Mouse (Mus musculus) CH12.LX (cell line): ENCODE data around the gene Slc39a3. TPM values are rescaled to one million over a fixed set of nuclear protein-coding genes. Genes with fewer than 3 reads are reported as not detected.

Source experiments
- DNase-seq: peaks from one replicate; pipeline ENCODE4 v3.0.0-alpha.2; 2013; ENCODE audit errors: extremely low read depth
- H3K27ac ChIP-seq: 2 replicates; pipeline ENCODE4 v1.5.1; 2012; ENCODE audit warnings: low read depth, mild to moderate bottlenecking, control low read depth, moderate library complexity; ENCODE audit not compliant: insufficient read depth
- H3K27me3 ChIP-seq: replicated peaks from 2 replicates; pipeline ENCODE3; 2012; ENCODE audit warnings: inconsistent platforms
- H3K36me3 ChIP-seq, 2 experiments: replicated peaks in 1 of 2; 2 replicates each; pipeline versions ENCODE3 to v1.6.1; 2012; ENCODE audit warnings: inconsistent platforms in 1 of 2, low read length in 1 of 2, mild to moderate bottlenecking in 1 of 2, mixed read lengths in 1 of 2, moderate library complexity in 1 of 2; ENCODE audit not compliant: control insufficient read depth in 1 of 2, insufficient read depth in 1 of 2
- H3K4me1 ChIP-seq, 2 experiments: 2 replicates each; pipeline ENCODE4 v1.6.1; 2012; ENCODE audit warnings: inconsistent platforms in 1 of 2, moderate library complexity in 1 of 2; ENCODE audit not compliant: insufficient read depth in 2 of 2, control insufficient read depth in 1 of 2
- H3K4me2 ChIP-seq: 2 replicates; pipeline ENCODE4 v1.6.1; 2012; ENCODE audit warnings: low read depth, mild to moderate bottlenecking, control low read depth; ENCODE audit not compliant: poor library complexity, insufficient read depth, severe bottlenecking
- H3K4me3 ChIP-seq, 3 experiments: fragments of 150-350 bp in 1 of 3; sonication (generic) in 1 of 3; replicated peaks in 1 of 3; 2 replicates each; pipeline versions ENCODE3 to v1.5.1; 2011 to 2012; ENCODE audit warnings: low read depth in 2 of 3, low read length in 2 of 3, mild to moderate bottlenecking in 2 of 3, moderate library complexity in 2 of 3, control low read depth in 1 of 3, improper control_type of control experiment in 1 of 3, inconsistent platforms in 1 of 3, mixed read lengths in 1 of 3; ENCODE audit not compliant: poor library complexity in 1 of 3
- H3K79me2 ChIP-seq: replicated peaks from 2 replicates; pipeline ENCODE4 v1.6.1; 2012; ENCODE audit warnings: mild to moderate bottlenecking, moderate library complexity; ENCODE audit not compliant: control insufficient read depth, poor library complexity, insufficient read depth, severe bottlenecking; ENCODE audit errors: extremely low read depth
- H3K9ac ChIP-seq: 2 replicates; pipeline ENCODE4 v1.6.1; 2012; ENCODE audit warnings: low read depth, mild to moderate bottlenecking, control low read depth, moderate library complexity; ENCODE audit not compliant: insufficient read depth
- H3K9me3 ChIP-seq: replicated peaks from 2 replicates; pipeline ENCODE3; 2012; ENCODE audit warnings: low read length, inconsistent platforms, mixed read lengths
- CHD2 ChIP-seq: IDR thresholded peaks from 2 replicates; pipeline ENCODE4 v1.6.1; 2011; ENCODE audit warnings: low read length, improper control_type of control experiment
- CTCF ChIP-seq, 2 experiments: IDR thresholded peaks in 1 of 2; conservative IDR thresholded peaks in 1 of 2; 2 replicates each; pipeline ENCODE4 v1.5.1; 2011 to 2012; ENCODE audit warnings: low read depth in 2 of 2, low read length in 2 of 2, improper control_type of control experiment in 1 of 2, inconsistent platforms in 1 of 2, mild to moderate bottlenecking in 1 of 2, moderate library complexity in 1 of 2
- ELF1 ChIP-seq: IDR thresholded peaks from 2 replicates; pipeline ENCODE4 v1.6.1; 2014; ENCODE audit warnings: low read depth, mild to moderate bottlenecking, inconsistent platforms, low read length, improper control_type of control experiment
- ETS1 ChIP-seq: conservative IDR thresholded peaks from 2 replicates; pipeline ENCODE4 v1.6.1; 2012; ENCODE audit warnings: low read depth, mild to moderate bottlenecking, inconsistent platforms, low read length, improper control_type of control experiment, moderate library complexity
- GABPA ChIP-seq: IDR thresholded peaks from 2 replicates; pipeline ENCODE4 v1.6.1; 2012; ENCODE audit warnings: low read depth, low read length, improper control_type of control experiment, inconsistent platforms; ENCODE audit not compliant: insufficient replicate concordance
- HCFC1 ChIP-seq: IDR thresholded peaks from 2 replicates; pipeline ENCODE4 v1.6.1; 2012; ENCODE audit warnings: low read depth, mild to moderate bottlenecking, inconsistent platforms, low read length, improper control_type of control experiment
- IRF4 ChIP-seq: IDR thresholded peaks from 2 replicates; pipeline ENCODE4 v1.6.1; 2014; ENCODE audit warnings: low read depth, mild to moderate bottlenecking, inconsistent platforms, low read length, improper control_type of control experiment
- MXI1 ChIP-seq: IDR thresholded peaks from 2 replicates; pipeline ENCODE4 v1.6.1; 2011; ENCODE audit warnings: mild to moderate bottlenecking, low read depth, low read length, improper control_type of control experiment
- MYC ChIP-seq: IDR thresholded peaks from 2 replicates; pipeline ENCODE4 v1.6.1; 2011; ENCODE audit warnings: low read depth, mild to moderate bottlenecking, improper control_type of control experiment, low read length
- NRF1 ChIP-seq: IDR thresholded peaks from 2 replicates; pipeline ENCODE4 v1.6.1; 2014; ENCODE audit warnings: low read depth, mild to moderate bottlenecking, inconsistent platforms, low read length, improper control_type of control experiment, moderate library complexity
- POLR2AphosphoS2 ChIP-seq: IDR thresholded peaks from 2 replicates; pipeline ENCODE4 v1.6.1; 2011; ENCODE audit warnings: low read depth, low read length, improper control_type of control experiment
- RAD21 ChIP-seq: IDR thresholded peaks from 2 replicates; pipeline ENCODE4 v1.6.1; 2011; ENCODE audit warnings: low read depth, mild to moderate bottlenecking, low read length, improper control_type of control experiment, moderate library complexity
- SMC3 ChIP-seq: IDR thresholded peaks from 2 replicates; pipeline ENCODE4 v1.6.1; 2011; ENCODE audit warnings: low read depth, low read length, improper control_type of control experiment
- TCF12 ChIP-seq: IDR thresholded peaks from 2 replicates; pipeline ENCODE4 v1.6.1; 2014; ENCODE audit warnings: low read depth, mild to moderate bottlenecking, inconsistent platforms, low read length, improper control_type of control experiment
- USF1 ChIP-seq: IDR thresholded peaks from 2 replicates; pipeline ENCODE4 v1.6.1; 2014; ENCODE audit warnings: low read depth, mild to moderate bottlenecking, inconsistent platforms, low read length, improper control_type of control experiment
- ZC3H11A ChIP-seq: IDR thresholded peaks from 2 replicates; pipeline ENCODE4 v1.6.1; 2012; ENCODE audit warnings: low read depth, mild to moderate bottlenecking, inconsistent platforms, low read length, improper control_type of control experiment
- ZKSCAN1 ChIP-seq: IDR thresholded peaks from 2 replicates; pipeline ENCODE4 v1.6.1; 2012; ENCODE audit warnings: low read depth, inconsistent platforms, low read length, improper control_type of control experiment, borderline replicate concordance
- dilution Hi-C: fragments of 300-500 bp; cut with MboI; formaldehyde crosslinking; loops from 2 replicates; pipeline ENCODE4 v1.14.3; 2020; ENCODE audit warnings: low sequenced_read_pairs; ENCODE audit not compliant: extremely low pct_unique_long_range_greater_than_20kb, extremely low pct_ligation_motif_present
- in situ Hi-C: fragments of 300-500 bp; cut with MboI; formaldehyde crosslinking; loops from 3 replicates; pipeline ENCODE4 v1.14.3; 2019; ENCODE audit warnings: low sequenced_read_pairs, low pct_ligation_motif_present, low pct_unique_long_range_greater_than_20kb, mixed read lengths
- polyA plus RNA-seq: library from polyadenylated mRNA; unstranded; fragments of >175 nt; gene quantifications from 2 replicates; pipeline ENCODE4 v1.2.1, GENCODE M21; 2012; ENCODE audit warnings: low read depth; ENCODE audit not compliant: insufficient read length
- total RNA-seq, 2 experiments: library from RNA; depleted of rRNA; stranded (reverse); fragments of 300-350 nt in 1 of 2; fragments of >200 nt in 1 of 2; gene quantifications; 2 replicates each; pipeline ENCODE4 v1.2.3; 2012 to 2014

The Slc39a3 gene
- total and polyA plus RNA-seq, 3 experiments: 3.9 to 7.2 (median 4.2) TPM

GRCm38 (mm10) chr10:81016645-81017044 is 20.6 kb downstream of the Slc39a3 start:
- no peaks in the 10 kb centered on the region for H3K36me3 ChIP-seq
- peak; percentile 54 for DNase-seq
- H3K9ac ChIP-seq: no peak overlapping the region
- in situ Hi-C loops: no loop called here
- dilution Hi-C loops: no loop called here
- H3K9me3 ChIP-seq: peaks cover 2% of the 10 kb centered on the region
- H3K4me2 ChIP-seq: no peak overlapping the region
- no peaks in the 10 kb centered on the region for H3K79me2 ChIP-seq
- peaks cover 4 to 14% of the 10 kb centered on the region in 2 experiments; a peak in 3 of 4 replicates for H3K4me1 ChIP-seq
- TF ChIP-seq MYC: no peak
- TF ChIP-seq CTCF (conservative IDR thresholded peaks at IDR 0.05 in 1 of 2, IDR thresholded peaks at IDR 0.05 in 1 of 2; ENCODE audit: low read depth in 2 of 2, low read length in 2 of 2): peak; percentile 80 to 90
- TF ChIP-seq RAD21: peak; percentile 59
- TF ChIP-seq IRF4: 0 out of 2 replicates have a peak, but pooled peaks have one; percentile 14
- TF ChIP-seq MXI1: 0 out of 2 replicates have a peak, but pooled peaks have one; percentile 37
- TF ChIP-seq SMC3: peak; percentile 82
- TF ChIP-seq POLR2AphosphoS2: no peak
- peaks cover 51% of the 10 kb centered on the region for H3K27me3 ChIP-seq
- H3K27ac ChIP-seq: no peak overlapping the region
- no peak overlapping the region for H3K4me3 ChIP-seq

- DNase-seq: no peak
- H3K4me1 ChIP-seq: peaks cover 4 to 14% of the 10 kb centered on the region in 2 experiments; a peak in 3 of 4 replicates
- in situ Hi-C loops: no loop called here
- TF ChIP-seq ZC3H11A (no peak), ETS1 (no peak), GABPA (no peak), TCF12 (no peak), USF1 (no peak), NRF1 (no peak), ZKSCAN1 (no peak), MYC (no peak), ELF1 (no peak), HCFC1 (no peak), MXI1 (no peak), CHD2 (no peak), IRF4 (no peak)
- peaks cover 46% of the 10 kb centered on the region for H3K27me3 ChIP-seq
- H3K79me2 ChIP-seq: no peaks in the 10 kb centered on the region
- dilution Hi-C loops: no loop called here
- H3K4me3 ChIP-seq: no peak overlapping the region
- no peaks in the 10 kb centered on the region for H3K36me3 ChIP-seq
- no peak overlapping the region for H3K9ac ChIP-seq
- H3K9me3 ChIP-seq: peaks cover 2% of the 10 kb centered on the region
- no peak overlapping the region for H3K4me2 ChIP-seq
- no peak overlapping the region for H3K27ac ChIP-seq
Observed at GRCm38 (mm10) chr10:81015666-81016065, 21.6 kb downstream of the Slc39a3 start.
